Mouse (Mus musculus) liver, embryonic 15.5 days (tissue): Measurements from ENCODE around the gene Gm29797. TPM values are rescaled to one million over a fixed set of nuclear protein-coding genes. Genes with fewer than 3 reads are reported as not detected.

Experiments
- ATAC-seq: fragments of 200-750 bp; cut with Nextera tagmentation; 2 replicates; pipeline ENCODE4 v1.8.0; 2017; ENCODE audit warnings: moderate number of reproducible peaks, mild to moderate bottlenecking, moderate library complexity; ENCODE audit not compliant: insufficient read depth
- H3K27ac ChIP-seq: fragments of 300-500 bp; sonication (generic); replicated peaks from 2 replicates; pipeline ENCODE4 v1.5.1; 2015; ENCODE audit warnings: mild to moderate bottlenecking, inconsistent platforms
- H3K27me3 ChIP-seq: fragments of 300-500 bp; sonication (generic); 2 replicates; pipeline ENCODE4 v1.6.1; 2015; ENCODE audit warnings: mild to moderate bottlenecking, inconsistent platforms
- H3K36me3 ChIP-seq: fragments of 300-500 bp; sonication (generic); replicated peaks from 2 replicates; pipeline ENCODE4 v1.6.1; 2015; ENCODE audit warnings: moderate library complexity, mild to moderate bottlenecking, inconsistent platforms
- H3K4me1 ChIP-seq: fragments of 300-500 bp; sonication (generic); replicated peaks from 2 replicates; pipeline ENCODE4 v1.6.1; 2015; ENCODE audit warnings: inconsistent platforms
- H3K4me2 ChIP-seq: fragments of 300-500 bp; sonication (generic); 2 replicates; pipeline ENCODE4 v1.6.1; 2015; ENCODE audit warnings: moderate library complexity, mild to moderate bottlenecking, inconsistent platforms
- H3K4me3 ChIP-seq: fragments of 300-500 bp; sonication (generic); replicated peaks from 2 replicates; pipeline ENCODE4 v1.5.1; 2015; ENCODE audit warnings: mild to moderate bottlenecking, inconsistent platforms
- H3K9ac ChIP-seq: fragments of 300-500 bp; sonication (generic); 2 replicates; pipeline ENCODE4 v1.6.1; 2015; ENCODE audit warnings: moderate library complexity, mild to moderate bottlenecking, inconsistent platforms
- H3K9me3 ChIP-seq: fragments of 300-500 bp; sonication (generic); replicated peaks from 2 replicates; pipeline ENCODE4 v1.6.1; 2016; ENCODE audit warnings: inconsistent platforms
- WGBS: fragments of 180-500 bp; shearing (Covaris S2); methylation state at CpG from one replicate; pipeline ENCODE4 v1.1.7; 2015; ENCODE audit warnings: mixed read lengths; ENCODE audit not compliant: insufficient replicate concordance; 5-methylcytosine and 5-hydroxymethylcytosine counted together
- polyA plus RNA-seq: library from polyadenylated mRNA; unstranded; fragments of >200 nt; fragmentation: Nextera tagmentation; extraction: Ambion mirVana; gene quantifications from 2 replicates; pipeline ENCODE4 v1.2.1, GENCODE M21; 2015

The Gm29797 gene
- polyA plus RNA-seq, 1 experiment from 2014 or later: not detected

GRCm38 (mm10) chr2:181673501-181673900 lies 16.7 kb downstream of the Gm29797 start:
- Histone ChIP-seq H3K27ac (no peak overlapping the region), H3K27me3 (peaks cover 73% of the 10 kb centered on the region), H3K4me1 (peaks cover 19% of the 10 kb centered on the region), H3K4me2 (no peak overlapping the region), H3K9ac (no peak overlapping the region), H3K9me3 (no peaks in the 10 kb centered on the region), H3K36me3 (no peaks in the 10 kb centered on the region), H3K4me3 (no peak overlapping the region)
- WGBS: 38% methylated on average over 1 of the region's 1 CpGs
- ATAC-seq: no peak

- H3K4me1 ChIP-seq: peaks cover 29% of the 10 kb centered on the region
- H3K36me3 ChIP-seq: no peaks in the 10 kb centered on the region
- no peak for ATAC-seq
- H3K4me3 ChIP-seq: no peak overlapping the region
- 61% methylated on average over 4 of the region's 4 CpGs for WGBS
- H3K4me2 ChIP-seq: no peak overlapping the region
- H3K27me3 ChIP-seq: peaks cover 59% of the 10 kb centered on the region
- H3K9ac ChIP-seq: no peak overlapping the region
- H3K9me3 ChIP-seq: no peaks in the 10 kb centered on the region
- H3K27ac ChIP-seq: no peak overlapping the region
Observed at GRCm38 (mm10) chr2:181674934-181675333, 18.1 kb downstream of the Gm29797 start.

GRCm38 (mm10) chr2:181675454-181675853 lies 18.6 kb downstream of the Gm29797 start:
- ATAC-seq: 0 out of 2 replicates have a peak, but pooled peaks have one; percentile 3
- under 1% methylated on average over 14 of the region's 14 CpGs for WGBS
- Histone ChIP-seq H3K9me3 (no peaks in the 10 kb centered on the region), H3K4me1 (peaks cover 31% of the 10 kb centered on the region), H3K27ac (no peak overlapping the region), H3K9ac (no peak overlapping the region), H3K36me3 (no peaks in the 10 kb centered on the region), H3K4me3 (0 out of 2 replicates have a peak overlapping the region, but pooled peaks have one; percentile 14), H3K4me2 (peak overlapping the region; percentile 53), H3K27me3 (peaks cover 57% of the 10 kb centered on the region)

- H3K9ac ChIP-seq: no peak overlapping the region
- WGBS: 25% methylated on average over 2 of the region's 2 CpGs
- no peaks in the 10 kb centered on the region for H3K9me3 ChIP-seq
- peaks cover 34% of the 10 kb centered on the region for H3K4me1 ChIP-seq
- no peak overlapping the region for H3K4me2 ChIP-seq
- H3K27me3 ChIP-seq: peaks cover 57% of the 10 kb centered on the region
- no peak overlapping the region for H3K4me3 ChIP-seq
- H3K36me3 ChIP-seq: no peaks in the 10 kb centered on the region
- no peak overlapping the region for H3K27ac ChIP-seq
- ATAC-seq: no peak
Observed at GRCm38 (mm10) chr2:181676424-181676823, 19.6 kb downstream of the Gm29797 start.

GRCm38 (mm10) chr2:181677096-181677754 lies 20.4 kb downstream of the Gm29797 start:
- Histone ChIP-seq H3K27ac (no peak overlapping the region), H3K9ac (no peak overlapping the region)

GRCm38 (mm10) chr2:181677755-181678098 lies 20.9 kb downstream of the Gm29797 start:
- H3K9me3 ChIP-seq: no peaks in the 10 kb centered on the region
- H3K36me3 ChIP-seq: no peaks in the 10 kb centered on the region
- 31% methylated on average over 3 of the region's 3 CpGs for WGBS
- H3K27me3 ChIP-seq: peaks cover 45% of the 10 kb centered on the region
- no peak overlapping the region for H3K9ac ChIP-seq
- H3K27ac ChIP-seq: no peak overlapping the region
- H3K4me2 ChIP-seq: no peak overlapping the region
- H3K4me3 ChIP-seq: no peak overlapping the region
- H3K4me1 ChIP-seq: peaks cover 33% of the 10 kb centered on the region
- ATAC-seq: no peak

More at GRCm38 (mm10) chr2:181677096-181677754, 20.4 kb downstream of the Gm29797 start:
- H3K4me2 ChIP-seq: no peak overlapping the region
- H3K9me3 ChIP-seq: no peaks in the 10 kb centered on the region
- H3K4me1 ChIP-seq: peaks cover 33% of the 10 kb centered on the region
- peaks cover 50% of the 10 kb centered on the region for H3K27me3 ChIP-seq
- H3K4me3 ChIP-seq: no peak overlapping the region
- H3K36me3 ChIP-seq: no peaks in the 10 kb centered on the region
- 47% methylated on average over 5 of the region's 5 CpGs for WGBS
- no peak for ATAC-seq

GRCm38 (mm10) chr2:181678780-181679179 lies 21.9 kb downstream of the Gm29797 start:
- peak; percentile 53 for ATAC-seq

GRCm38 (mm10) chr2:181679951-181680715 lies 23.3 kb downstream of the Gm29797 start, which contains the start of gene Tcea2:
TSS of gene Tcea2 (plus strand) at chr2:181680310.
- Histone ChIP-seq H3K9ac (peak within 1 kb of the TSS; percentile 54), H3K4me3 (peak within 1 kb of the TSS; percentile 60), H3K9me3 (no peaks in the 10 kb centered on the region), H3K36me3 (no peaks in the 10 kb centered on the region; the same call in 1 of the 2 replicates), H3K4me1 (peaks cover 32% of the 10 kb centered on the region), H3K4me2 (peak within 1 kb of the TSS; percentile 81), H3K27ac (no peak within 1 kb of the TSS), H3K27me3 (peaks cover 21% of the 10 kb centered on the region)
- ATAC-seq: peak; percentile 22; the same call in 1 of the 2 replicates
- under 1% methylated on average over 62 of the region's 69 CpGs for WGBS

More at GRCm38 (mm10) chr2:181678780-181679179, 21.9 kb downstream of the Gm29797 start:
- WGBS: 59% methylated on average over 1 of the region's 1 CpGs
- Histone ChIP-seq H3K27ac (no peak overlapping the region), H3K4me1 (peaks cover 33% of the 10 kb centered on the region), H3K9ac (no peak overlapping the region), H3K27me3 (peaks cover 34% of the 10 kb centered on the region), H3K4me3 (no peak overlapping the region), H3K4me2 (no peak overlapping the region; the same call in 1 of the 2 replicates), H3K36me3 (no peaks in the 10 kb centered on the region), H3K9me3 (no peaks in the 10 kb centered on the region)

GRCm38 (mm10) chr2:181680716-181681117 lies 23.9 kb downstream of the Gm29797 start:
- WGBS: 14% methylated on average over 7 of the region's 7 CpGs
- ATAC-seq: no peak

GRCm38 (mm10) chr2:181681978-181682377 lies 25.1 kb downstream of the Gm29797 start:
- H3K4me2 ChIP-seq: no peak overlapping the region
- no peak overlapping the region for H3K27ac ChIP-seq
- H3K9me3 ChIP-seq: no peaks in the 10 kb centered on the region
- 29% methylated on average over 1 of the region's 1 CpGs for WGBS
- peaks cover 25% of the 10 kb centered on the region for H3K4me1 ChIP-seq
- no peak for ATAC-seq
- no peaks in the 10 kb centered on the region; the same call in 1 of the 2 replicates for H3K36me3 ChIP-seq
- peaks cover 14% of the 10 kb centered on the region for H3K27me3 ChIP-seq
- H3K9ac ChIP-seq: no peak overlapping the region
- no peak overlapping the region for H3K4me3 ChIP-seq

More at GRCm38 (mm10) chr2:181680716-181681117, 23.9 kb downstream of the Gm29797 start:
- Histone ChIP-seq H3K4me3 (peak overlapping the region; percentile 60), H3K9me3 (no peaks in the 10 kb centered on the region), H3K9ac (peak overlapping the region; percentile 54), H3K4me2 (peak overlapping the region; percentile 81), H3K27ac (no peak overlapping the region), H3K4me1 (peaks cover 26% of the 10 kb centered on the region), H3K27me3 (peaks cover 15% of the 10 kb centered on the region), H3K36me3 (no peaks in the 10 kb centered on the region; the same call in 1 of the 2 replicates)

GRCm38 (mm10) chr2:181683381-181683780 lies 26.5 kb downstream of the Gm29797 start:
- no peak overlapping the region for H3K4me2 ChIP-seq
- peaks cover 25% of the 10 kb centered on the region for H3K4me1 ChIP-seq
- no peak overlapping the region for H3K4me3 ChIP-seq
- no peak for ATAC-seq
- peaks cover 14% of the 10 kb centered on the region for H3K27me3 ChIP-seq
- no peaks in the 10 kb centered on the region; the same call in 1 of the 2 replicates for H3K36me3 ChIP-seq
- H3K9me3 ChIP-seq: no peaks in the 10 kb centered on the region
- no peak overlapping the region for H3K9ac ChIP-seq
- 64% methylated on average over 4 of the region's 4 CpGs for WGBS
- no peak overlapping the region for H3K27ac ChIP-seq
